Mouse (Mus musculus) intestine, embryonic 15.5 days (tissue): Measurements from ENCODE around the gene Deaf1. TPM values are rescaled to one million over a fixed set of nuclear protein-coding genes. Genes with fewer than 3 reads are reported as not detected.

ENCODE experiments used
- ATAC-seq: fragments of 200-750 bp; cut with Nextera tagmentation; 2 replicates; pipeline ENCODE4 v1.8.0; 2017; ENCODE audit warnings: moderate TSS enrichment, moderate library complexity
- H3K27ac ChIP-seq: fragments of 300-500 bp; sonication (generic); 2 replicates; pipeline ENCODE4 v1.5.1; 2015; ENCODE audit warnings: mild to moderate bottlenecking, inconsistent platforms
- H3K27me3 ChIP-seq: fragments of 300-500 bp; sonication (generic); replicated peaks from 2 replicates; pipeline ENCODE4 v1.6.1; 2015; ENCODE audit warnings: inconsistent platforms
- H3K36me3 ChIP-seq: fragments of 300-500 bp; sonication (generic); 2 replicates; pipeline ENCODE4 v1.6.1; 2015; ENCODE audit warnings: inconsistent platforms
- H3K4me1 ChIP-seq: fragments of 300-500 bp; sonication (generic); replicated peaks from 2 replicates; pipeline ENCODE4 v1.6.1; 2015; ENCODE audit warnings: inconsistent platforms
- H3K4me2 ChIP-seq: fragments of 300-500 bp; sonication (generic); replicated peaks from 2 replicates; pipeline ENCODE4 v1.6.1; 2015; ENCODE audit warnings: mild to moderate bottlenecking, inconsistent platforms
- H3K4me3 ChIP-seq: fragments of 300-500 bp; sonication (generic); replicated peaks from 2 replicates; pipeline ENCODE4 v1.5.1; 2015; ENCODE audit warnings: inconsistent platforms
- H3K9ac ChIP-seq: fragments of 300-500 bp; sonication (generic); 2 replicates; pipeline ENCODE4 v1.6.1; 2015; ENCODE audit warnings: inconsistent platforms
- H3K9me3 ChIP-seq: fragments of 300-500 bp; sonication (generic); 2 replicates; pipeline ENCODE4 v1.6.1; 2016; ENCODE audit warnings: inconsistent platforms
- WGBS: fragments of 180-500 bp; shearing (Covaris S2); methylation state at CpG from one replicate; pipeline ENCODE4 v1.1.7; 2015; 5-methylcytosine and 5-hydroxymethylcytosine counted together
- polyA plus RNA-seq: library from polyadenylated mRNA; unstranded; fragments of >200 nt; fragmentation: Nextera tagmentation; extraction: Ambion mirVana; gene quantifications from 2 replicates; pipeline ENCODE4 v1.2.1, GENCODE M21; 2015

Deaf1 gene
- polyA plus RNA-seq, 1 experiment from 2014 or later = 63.5 TPM

DNA sequence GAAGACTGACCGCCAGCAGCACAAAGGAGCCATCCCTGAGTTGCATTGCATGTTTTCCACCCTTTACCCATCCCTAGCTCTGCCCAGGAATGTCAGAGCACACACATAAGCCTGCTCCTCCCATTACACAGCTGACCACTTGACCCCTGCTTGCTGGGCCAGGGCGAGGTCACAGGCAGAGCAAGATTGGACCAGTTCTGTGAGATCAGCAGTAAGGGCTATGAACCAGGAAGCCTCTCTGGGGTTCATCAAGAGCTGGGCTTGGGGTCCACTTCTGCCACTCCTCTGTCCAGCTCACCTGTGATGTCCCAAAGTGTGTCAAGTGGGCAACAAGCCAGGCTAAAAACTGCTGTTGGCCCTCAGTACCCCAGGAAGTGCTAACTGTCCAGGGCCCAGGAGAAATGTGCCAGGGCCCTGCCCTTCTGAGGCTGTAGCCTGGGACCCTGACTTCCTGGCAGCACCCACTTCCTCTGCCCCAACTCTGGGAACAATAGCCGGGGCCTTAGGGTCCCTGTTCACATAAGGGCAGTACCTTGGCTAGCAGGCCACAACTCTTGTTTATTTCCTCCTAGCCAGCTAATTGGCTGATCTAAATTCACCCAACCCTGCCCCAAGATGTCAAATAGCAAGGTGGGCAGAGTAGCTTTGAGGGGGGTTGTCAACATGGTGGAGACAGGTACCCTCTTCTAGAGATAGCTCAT is 10.4 kb upstream of the Deaf1 start:
- Histone ChIP-seq H3K27me3 (no peaks in the 10 kb centered on the region), H3K4me1 (peaks cover 20% of the 10 kb centered on the region; the same call in 1 of the 2 replicates), H3K27ac (peak overlapping the region; percentile 93), H3K9ac (no peak overlapping the region), H3K4me3 (no peak overlapping the region; the same call in 1 of the 2 replicates), H3K4me2 (peak overlapping the region; percentile 55), H3K36me3 (peaks cover 8% of the 10 kb centered on the region; the same call in 1 of the 2 replicates), H3K9me3 (no peaks in the 10 kb centered on the region)
- 62% methylated on average over 3 of the region's 3 CpGs for WGBS
- no peak for ATAC-seq

DNA sequence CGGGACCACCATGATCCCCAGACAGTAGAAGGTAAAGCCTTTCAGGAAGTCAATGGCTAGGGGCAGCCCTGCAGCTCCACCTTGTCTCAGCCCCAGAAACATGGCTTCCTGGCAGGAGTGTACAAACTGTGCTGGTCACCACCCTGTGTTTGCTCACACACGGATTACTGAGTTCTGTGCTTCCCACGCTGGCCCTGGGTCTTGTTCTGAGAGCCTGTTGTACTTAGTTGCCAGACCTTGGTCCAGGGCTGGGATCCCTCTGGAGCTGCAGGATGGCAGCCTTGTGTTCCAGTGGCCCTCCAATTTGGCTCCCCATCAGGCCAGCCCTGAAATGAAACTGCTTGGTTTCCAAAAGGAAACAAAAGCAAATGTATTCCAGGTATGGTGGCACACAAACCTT is 8.8 kb upstream of the Deaf1 start:
- Histone ChIP-seq H3K4me1 (peaks cover 16% of the 10 kb centered on the region; the same call in 1 of the 2 replicates), H3K4me2 (no peak overlapping the region), H3K4me3 (no peak overlapping the region), H3K9ac (no peak overlapping the region), H3K27me3 (no peaks in the 10 kb centered on the region), H3K9me3 (no peaks in the 10 kb centered on the region), H3K27ac (no peak overlapping the region), H3K36me3 (peaks cover 10% of the 10 kb centered on the region; the same call in 1 of the 2 replicates)
- WGBS = 77% methylated on average over 3 of the region's 3 CpGs
- ATAC-seq = no peak

DNA sequence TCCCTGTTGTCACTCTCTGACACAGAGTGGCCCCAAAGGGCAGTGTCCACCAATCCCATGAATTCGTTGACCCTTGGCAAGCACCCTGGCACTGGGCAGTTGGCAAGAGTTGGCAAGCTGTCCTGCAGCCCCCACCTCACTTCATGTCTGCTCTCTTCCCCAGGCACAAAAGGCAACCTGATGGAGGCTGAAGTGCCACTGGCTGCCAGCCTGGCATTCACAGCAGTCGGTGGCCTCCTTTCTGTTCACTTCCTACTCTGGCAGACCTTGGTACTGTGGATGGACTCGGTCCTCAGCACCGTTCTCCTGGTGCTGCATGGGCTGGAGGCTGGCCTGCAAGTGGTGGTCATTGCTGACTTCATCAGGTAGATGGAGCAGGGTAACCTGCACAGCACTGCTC is 8.2 kb upstream of the Deaf1 start:
- H3K9me3 ChIP-seq = no peaks in the 10 kb centered on the region
- no peak for ATAC-seq
- H3K27me3 ChIP-seq = no peaks in the 10 kb centered on the region
- no peak overlapping the region for H3K4me3 ChIP-seq
- H3K4me1 ChIP-seq = peaks cover 13% of the 10 kb centered on the region; the same call in 1 of the 2 replicates
- H3K36me3 ChIP-seq = peaks cover 10% of the 10 kb centered on the region; the same call in 1 of the 2 replicates
- H3K4me2 ChIP-seq = no peak overlapping the region
- no peak overlapping the region for H3K9ac ChIP-seq
- no peak overlapping the region for H3K27ac ChIP-seq
- WGBS = 86% methylated on average over 4 of the region's 4 CpGs

DNA sequence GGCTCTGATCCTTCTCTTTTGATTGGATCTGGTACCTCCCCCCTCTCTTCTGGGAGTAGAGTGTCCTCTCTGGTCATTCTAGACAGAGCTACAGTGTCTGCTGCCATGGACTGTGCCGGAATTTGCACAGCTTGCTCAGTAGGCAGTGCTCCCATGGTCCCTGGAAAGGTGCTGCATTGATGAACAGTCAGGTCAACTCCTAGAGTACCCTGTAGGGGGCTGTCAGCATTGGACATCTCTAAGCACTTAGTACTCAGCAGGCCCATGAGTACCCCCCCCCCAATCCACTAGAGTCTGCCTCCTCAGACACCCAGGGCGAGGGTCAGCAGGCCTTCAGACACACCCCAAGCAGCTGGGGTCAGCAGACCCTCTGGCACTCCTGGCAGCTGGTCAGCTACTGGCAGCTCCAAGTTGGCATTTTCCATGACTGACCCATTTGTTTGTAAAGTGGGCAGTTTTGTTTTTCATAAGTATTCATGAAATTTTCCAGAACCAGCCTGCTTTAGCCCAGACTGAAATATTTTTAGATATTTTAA is 7.6 kb upstream of the Deaf1 start:
- Histone ChIP-seq H3K27me3 (no peaks in the 10 kb centered on the region), H3K36me3 (peaks cover 10% of the 10 kb centered on the region; the same call in 1 of the 2 replicates), H3K4me2 (no peak overlapping the region), H3K4me1 (peaks cover 13% of the 10 kb centered on the region; the same call in 1 of the 2 replicates), H3K9ac (no peak overlapping the region), H3K27ac (no peak overlapping the region), H3K4me3 (no peak overlapping the region), H3K9me3 (no peaks in the 10 kb centered on the region)
- WGBS = 67% methylated on average over 2 of the region's 2 CpGs
- ATAC-seq = no peak

DNA sequence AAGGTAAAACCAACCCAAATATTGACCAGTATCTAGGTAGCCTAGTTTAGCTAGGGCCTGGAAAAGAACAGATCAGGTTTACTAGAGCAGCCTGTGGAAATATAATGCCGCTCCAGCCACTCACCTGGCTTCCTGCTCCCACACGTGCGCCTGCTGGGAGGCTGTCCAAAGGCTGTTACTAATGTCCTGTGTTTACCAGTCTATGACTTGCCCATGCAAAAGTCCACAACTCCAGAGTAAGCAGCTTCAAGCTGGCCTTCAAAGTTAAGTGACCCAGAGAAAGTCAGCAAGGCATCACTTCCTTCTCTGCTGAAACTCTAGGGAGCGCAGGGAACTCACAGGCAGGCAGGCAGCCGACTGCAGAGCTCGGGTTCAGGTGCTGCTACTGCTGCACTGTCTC is 4.5 kb upstream of the Deaf1 start:
- Histone ChIP-seq H3K27me3 (no peaks in the 10 kb centered on the region), H3K4me3 (no peak overlapping the region), H3K9me3 (no peaks in the 10 kb centered on the region), H3K9ac (no peak overlapping the region), H3K4me2 (no peak overlapping the region), H3K4me1 (peaks cover 11% of the 10 kb centered on the region), H3K27ac (no peak overlapping the region), H3K36me3 (peaks cover 10% of the 10 kb centered on the region; the same call in 1 of the 2 replicates)
- 80% methylated on average over 6 of the region's 6 CpGs for WGBS
- no peak for ATAC-seq

DNA sequence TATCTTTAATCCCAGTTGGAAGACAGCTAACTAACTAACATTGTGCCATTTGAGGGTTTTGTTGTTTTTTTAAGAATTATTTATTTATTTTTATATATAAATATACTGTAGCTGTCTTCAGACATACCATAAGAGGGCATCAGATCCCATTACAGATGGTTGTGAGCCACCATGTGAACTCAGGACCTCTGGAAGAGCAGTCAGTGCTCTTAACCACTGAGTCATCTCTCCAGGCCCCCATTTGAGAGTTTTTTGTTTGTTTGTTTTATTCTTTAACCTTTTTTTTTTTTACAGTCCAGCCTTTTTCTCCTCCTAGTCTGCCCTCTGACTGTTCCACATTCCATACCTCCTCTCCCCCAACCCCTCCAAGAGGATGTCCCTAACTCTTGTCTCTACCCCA is 3.2 kb upstream of the Deaf1 start:
- ATAC-seq = no peak
- peaks cover 10% of the 10 kb centered on the region; the same call in 1 of the 2 replicates for H3K36me3 ChIP-seq
- H3K27ac ChIP-seq = no peak overlapping the region
- H3K4me1 ChIP-seq = peaks cover 22% of the 10 kb centered on the region
- H3K9ac ChIP-seq = no peak overlapping the region
- no peaks in the 10 kb centered on the region for H3K9me3 ChIP-seq
- H3K4me3 ChIP-seq = no peak overlapping the region
- no peak overlapping the region for H3K4me2 ChIP-seq
- H3K27me3 ChIP-seq = no peaks in the 10 kb centered on the region

DNA sequence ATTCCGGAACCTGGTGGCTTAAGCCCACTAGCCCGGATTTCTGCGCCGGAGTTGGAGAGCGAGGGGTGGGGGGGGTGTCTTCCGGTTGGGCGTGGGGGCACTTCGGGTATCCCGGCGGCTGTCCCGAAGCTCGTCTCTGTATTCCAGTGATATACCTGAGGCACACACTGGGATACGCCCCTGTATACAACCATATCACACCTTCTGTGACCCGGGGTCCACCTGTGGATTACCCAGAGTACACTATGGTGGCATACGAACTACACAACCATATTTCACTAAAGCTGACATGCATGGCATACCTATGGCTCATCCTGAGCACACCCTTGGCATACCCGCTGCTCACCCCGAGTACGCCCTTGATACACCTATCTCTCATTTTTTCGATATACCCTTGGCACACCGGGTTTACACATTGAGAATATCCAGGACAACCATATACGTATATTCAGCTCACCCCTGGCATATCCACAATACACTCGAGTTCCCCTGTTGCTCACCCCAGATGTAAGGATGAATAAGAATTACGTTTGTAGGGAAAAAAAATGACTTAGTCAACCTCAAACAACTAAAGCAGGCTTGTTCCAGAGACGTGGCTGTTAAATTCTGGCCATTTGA is 992 bp upstream of the Deaf1 start:
- Histone ChIP-seq H3K27me3 (no peaks in the 10 kb centered on the region), H3K36me3 (peaks cover 9% of the 10 kb centered on the region; the same call in 1 of the 2 replicates), H3K4me1 (peaks cover 25% of the 10 kb centered on the region), H3K9ac (peak overlapping the region; percentile 60), H3K4me3 (peak overlapping the region; percentile 60), H3K9me3 (no peaks in the 10 kb centered on the region), H3K27ac (peak overlapping the region; percentile 96), H3K4me2 (peak overlapping the region; percentile 64)
- peak; percentile 36 for ATAC-seq
- 11% methylated on average over 24 of the region's 24 CpGs for WGBS

DNA sequence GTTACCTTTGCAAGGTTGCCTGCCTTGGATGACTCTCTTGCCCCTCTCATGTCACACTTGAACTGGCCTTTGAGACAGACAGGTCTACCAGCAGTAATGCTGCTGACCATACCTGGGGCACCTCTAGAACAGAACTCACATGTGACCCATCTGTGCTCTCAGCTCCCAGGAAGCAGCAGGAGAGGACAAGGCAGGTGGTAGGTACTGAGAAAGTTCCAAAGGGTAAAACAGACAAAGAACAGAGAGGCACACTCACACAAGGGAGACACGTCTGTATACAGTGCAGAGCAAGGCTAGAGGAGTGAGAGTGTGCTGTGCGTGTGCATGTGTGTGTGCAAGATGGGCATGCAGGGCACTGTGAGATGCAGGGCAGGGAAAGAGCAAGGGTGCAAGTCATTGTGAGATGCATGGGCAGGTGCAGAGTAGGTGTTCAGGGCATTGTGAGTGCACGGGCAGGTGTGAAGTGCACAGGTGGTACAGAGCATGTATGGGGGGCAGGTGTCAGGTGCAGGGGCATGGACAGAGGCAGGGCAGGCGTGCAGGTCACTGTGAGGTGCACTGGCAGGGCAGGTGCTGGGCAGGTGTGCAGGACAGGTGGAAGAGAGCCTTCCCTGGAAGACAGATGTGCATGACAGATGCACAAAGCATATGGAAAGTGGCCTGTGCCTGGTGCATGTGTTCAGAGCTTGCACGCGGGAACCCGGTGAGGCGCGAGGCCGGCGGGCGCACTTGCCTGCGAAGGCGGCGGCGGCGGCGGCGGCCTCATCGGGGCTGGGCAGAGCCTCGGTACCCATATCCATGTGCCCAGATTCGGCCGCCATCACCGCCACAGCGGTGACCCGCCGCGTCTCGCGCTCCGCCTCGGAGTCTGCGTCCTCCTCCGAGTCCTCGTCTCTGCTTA is 694 bp downstream of the Deaf1 start:
- H3K27ac ChIP-seq = peak overlapping the region; percentile 96
- peak overlapping the region; percentile 85 for H3K4me2 ChIP-seq
- H3K9me3 ChIP-seq = no peaks in the 10 kb centered on the region
- H3K36me3 ChIP-seq = peaks cover 17% of the 10 kb centered on the region
- peaks cover 25% of the 10 kb centered on the region for H3K4me1 ChIP-seq
- H3K27me3 ChIP-seq = no peaks in the 10 kb centered on the region
- peak overlapping the region; percentile 85 for H3K9ac ChIP-seq
- peak; percentile 24 for ATAC-seq
- WGBS = 2% methylated on average over 35 of the region's 35 CpGs
- H3K4me3 ChIP-seq = peak overlapping the region; percentile 60

DNA sequence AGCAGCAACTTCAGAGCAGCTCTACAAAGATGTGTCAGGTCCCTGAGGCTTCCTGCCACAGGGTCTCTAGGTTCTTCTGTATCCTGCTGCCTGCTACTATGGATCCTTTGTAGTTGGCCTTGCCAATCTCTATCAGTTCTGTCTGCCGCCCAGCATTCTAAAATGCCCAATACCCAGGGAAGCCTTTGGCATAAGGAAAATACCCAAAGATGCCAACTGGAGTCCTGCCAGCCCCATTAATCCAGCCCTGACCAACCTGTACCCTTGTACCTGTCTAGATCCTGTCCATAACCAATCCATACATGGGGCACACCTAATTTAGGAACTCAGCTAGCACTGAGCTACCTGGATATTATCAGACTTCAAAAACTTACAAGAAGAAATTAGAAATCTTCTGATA is 2.8 kb downstream of the Deaf1 start:
- WGBS = 96% methylated on average over 1 of the region's 1 CpGs
- Histone ChIP-seq H3K4me1 (peaks cover 24% of the 10 kb centered on the region), H3K9ac (no peak overlapping the region), H3K27me3 (no peaks in the 10 kb centered on the region), H3K9me3 (no peaks in the 10 kb centered on the region), H3K27ac (no peak overlapping the region), H3K4me3 (no peak overlapping the region), H3K36me3 (peaks cover 33% of the 10 kb centered on the region), H3K4me2 (no peak overlapping the region)
- no peak for ATAC-seq

DNA sequence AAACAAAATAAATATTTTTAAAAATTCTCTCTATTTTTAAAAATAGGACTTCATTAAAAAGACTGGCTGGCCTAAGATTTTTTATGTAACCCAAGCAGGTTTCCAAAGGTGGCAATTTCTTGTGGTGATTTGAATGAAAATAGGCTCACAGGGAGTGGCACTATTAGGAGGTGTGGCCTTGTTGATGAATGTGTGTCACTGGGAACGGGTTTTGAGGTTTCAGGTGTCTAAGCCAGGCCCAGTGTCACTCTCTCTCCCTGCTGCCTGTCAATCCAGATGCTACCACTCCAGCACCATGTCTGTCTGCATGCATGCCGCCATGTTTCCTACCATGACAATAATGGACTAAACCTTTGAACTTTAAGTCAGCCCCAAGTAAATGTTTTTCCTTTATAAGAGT is 8.0 kb downstream of the Deaf1 start:
- no peak for ATAC-seq
- Histone ChIP-seq H3K4me2 (no peak overlapping the region), H3K27ac (no peak overlapping the region), H3K4me1 (no peaks in the 10 kb centered on the region), H3K9ac (no peak overlapping the region), H3K36me3 (peaks cover 61% of the 10 kb centered on the region), H3K9me3 (no peaks in the 10 kb centered on the region), H3K27me3 (no peaks in the 10 kb centered on the region), H3K4me3 (no peak overlapping the region)
- WGBS = 79% methylated on average over 2 of the region's 2 CpGs

DNA sequence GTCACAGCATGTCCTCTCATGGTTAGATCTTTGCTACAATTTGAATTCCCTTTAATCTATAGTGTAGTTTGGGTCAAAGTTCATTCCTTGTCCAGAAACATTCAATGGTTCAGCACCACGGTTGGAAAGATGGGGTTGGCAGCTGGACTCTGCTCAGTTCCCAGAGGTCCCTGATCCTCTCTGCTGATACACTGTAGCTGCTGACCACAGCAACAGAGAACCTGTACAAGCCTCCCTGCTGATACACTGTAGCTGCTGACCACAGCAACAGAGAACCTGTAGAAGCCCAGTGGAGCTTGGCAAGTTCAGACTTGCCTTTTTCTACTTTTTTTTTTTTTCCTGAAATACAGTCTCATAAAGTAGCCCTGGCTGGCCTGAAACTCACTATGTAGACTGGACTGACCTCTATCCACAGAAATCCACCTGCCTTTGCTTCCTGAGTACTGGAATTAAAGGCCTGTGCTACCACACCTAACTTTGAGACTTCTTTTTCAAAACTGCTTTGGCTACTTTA is 9.8 kb downstream of the Deaf1 start:
- H3K9ac ChIP-seq = no peak overlapping the region
- peak; percentile 36; the same call in 1 of the 2 replicates for ATAC-seq
- no peaks in the 10 kb centered on the region for H3K27me3 ChIP-seq
- WGBS = 90% methylated on average over 1 of the region's 1 CpGs
- no peak overlapping the region for H3K4me3 ChIP-seq
- H3K4me1 ChIP-seq = no peaks in the 10 kb centered on the region
- H3K36me3 ChIP-seq = peaks cover 67% of the 10 kb centered on the region
- no peak overlapping the region for H3K27ac ChIP-seq
- no peak overlapping the region for H3K4me2 ChIP-seq
- no peaks in the 10 kb centered on the region for H3K9me3 ChIP-seq

DNA sequence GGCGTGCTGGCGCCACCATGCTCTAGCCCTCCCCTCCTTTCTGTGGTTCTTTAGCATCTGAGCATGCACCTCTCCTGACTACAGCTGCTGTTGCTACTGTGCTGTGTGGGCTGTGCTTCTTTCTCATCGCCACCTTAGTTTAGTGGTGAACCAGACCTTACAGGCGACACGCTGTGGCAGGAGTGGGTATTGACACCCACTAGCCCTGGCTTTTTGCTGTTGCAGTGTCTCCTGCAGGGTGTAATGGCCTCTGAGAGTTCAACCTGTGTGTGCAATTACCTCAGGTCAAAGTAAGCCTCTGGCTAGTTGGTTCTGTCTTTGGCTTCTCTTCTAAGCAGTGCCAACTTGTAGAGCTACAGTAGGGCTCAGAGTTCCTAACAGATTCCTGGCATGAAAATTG is 11.5 kb downstream of the Deaf1 start:
- no peaks in the 10 kb centered on the region for H3K27me3 ChIP-seq
- H3K36me3 ChIP-seq = peaks cover 63% of the 10 kb centered on the region
- no peak overlapping the region for H3K4me2 ChIP-seq
- ATAC-seq = 0 out of 2 replicates have a peak, but pooled peaks have one; percentile 78
- no peaks in the 10 kb centered on the region for H3K9me3 ChIP-seq
- no peaks in the 10 kb centered on the region for H3K4me1 ChIP-seq
- no peak overlapping the region for H3K9ac ChIP-seq
- H3K4me3 ChIP-seq = no peak overlapping the region
- 74% methylated on average over 5 of the region's 5 CpGs for WGBS
- H3K27ac ChIP-seq = no peak overlapping the region
